Mouse (Mus musculus): ENCODE results near the gene Rgs2. TPM values are rescaled to one million over a fixed set of nuclear protein-coding genes. Genes with fewer than 3 reads are reported as not detected.

Gene Rgs2
- total and polyA plus RNA-seq, 2 experiments from 2014 or later: 26.4 to 85.2 TPM

DNA sequence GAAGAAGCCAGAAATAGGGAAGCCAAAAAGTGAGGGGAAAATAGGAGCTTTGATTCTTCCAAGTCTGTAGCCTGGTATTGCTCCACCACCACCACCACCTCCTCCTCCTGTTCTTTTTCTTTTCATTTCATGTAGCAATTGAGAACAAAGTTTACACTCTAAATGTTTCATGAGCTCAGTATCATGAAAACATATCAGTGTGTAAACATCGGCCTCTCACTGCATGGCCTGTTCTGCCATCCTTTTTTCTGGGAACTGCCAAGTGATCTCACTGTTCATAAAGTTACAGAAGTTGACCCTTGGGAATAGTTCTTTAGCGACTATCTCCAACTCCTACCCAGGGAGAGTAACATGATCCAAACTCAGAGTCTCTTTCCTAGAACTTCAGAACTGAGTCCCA is 51.1 kb downstream of the Rgs2 start:
- Histone ChIP-seq H3K4me2 (ENCODE audit: low read depth, low read length, poor library complexity, severe bottlenecking) (no peak overlapping the region), H3K4me3 (ENCODE audit: low read depth, low read length) (no peak overlapping the region), H3K9ac (replicated peaks; ENCODE audit: low read length, poor library complexity, severe bottlenecking) (no peak overlapping the region), H3K27ac (ENCODE audit: low read depth, low read length) (no peak overlapping the region), H3K9me3 (ENCODE audit: low read length) (no peaks in the 10 kb centered on the region), H3K4me1 (ENCODE audit: insufficient read depth, low read length) (no peaks in the 10 kb centered on the region), H3K27me3 (ENCODE audit: insufficient read depth, low read length) (no peaks in the 10 kb centered on the region), H3K36me3 (ENCODE audit: insufficient read depth, low read length) (no peaks in the 10 kb centered on the region)
- no peak for TF ChIP-seq CTCF (IDR thresholded peaks at IDR 0.05)
- WGBS: 85% methylated on average over 2 of the region's 2 CpGs
- ATAC-seq (ENCODE audit: low FRiP score) (no peak), DNase-seq (ENCODE audit: low spot score) (no peak)

Other genes starting within 250 kb of the Rgs2 start
- gene Trove2, start 227.1 kb downstream of the Rgs2 start, total RNA-seq (2014; rRNA removed): 31.5 and 41.5 TPM in 2 replicates
- gene Trove2, start 227.1 kb downstream of the Rgs2 start, polyA plus RNA-seq (2015; fragmentation: Nextera tagmentation; extraction: Ambion mirVana): 22.1 and 24.9 TPM in 2 replicates
- 9.2 and 24.9 TPM in 2 replicates for gene Uchl5, start 226.9 kb downstream of the Rgs2 start, total RNA-seq (2014; rRNA removed)
- gene Uchl5, start 226.9 kb downstream of the Rgs2 start, polyA plus RNA-seq (2015; fragmentation: Nextera tagmentation; extraction: Ambion mirVana): 57.6 and 63.0 TPM in 2 replicates
- 0.71 TPM in 1 of 2 replicates, not detected in the other for gene Rgs13, start 173.2 kb upstream of the Rgs2 start, total RNA-seq (2014; rRNA removed)
- 0.65 and 0.95 TPM in 2 replicates for gene Rgs13, start 173.2 kb upstream of the Rgs2 start, polyA plus RNA-seq (2015; fragmentation: Nextera tagmentation; extraction: Ambion mirVana)
- gene Rgs1, start 245.1 kb upstream of the Rgs2 start, total RNA-seq (2014; rRNA removed): not detected in 2 replicates
- gene Rgs1, start 245.1 kb upstream of the Rgs2 start, polyA plus RNA-seq (2015; fragmentation: Nextera tagmentation; extraction: Ambion mirVana): not detected in 2 replicates